Comparison of ENCODE assay signal across 8 mouse cellular contexts in the genomic region with DNA sequence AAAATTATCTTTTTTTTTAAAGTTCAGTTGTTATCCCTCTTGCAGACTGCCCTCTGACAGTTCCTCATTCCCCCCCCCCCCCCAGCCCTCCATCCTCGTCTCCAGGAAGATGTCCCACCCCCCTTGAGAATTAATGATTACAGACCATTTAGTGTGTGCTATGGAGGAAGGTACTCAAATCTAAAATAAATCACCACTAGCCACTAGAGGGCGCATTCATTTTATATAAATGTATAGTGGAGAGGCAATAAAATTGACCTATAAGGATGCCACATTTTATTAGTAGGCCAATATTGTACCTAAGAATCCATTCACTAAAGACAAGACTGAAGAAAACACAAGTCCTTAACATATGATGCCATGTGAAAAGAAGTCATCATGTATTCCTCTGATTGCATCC. TPM values are rescaled to one million over a fixed set of nuclear protein-coding genes. Genes with fewer than 3 reads are reported as not detected.
DNase-seq lines count a peak whose midpoint lies in the region; ATAC-seq and TF ChIP-seq lines count a peak whose summit lies in the region.

No protein-coding gene starts in this region.

- no peak overlapping the region for H3K9ac ChIP-seq in heart, postnatal 0 days (replicated peaks; ENCODE audit: low read depth, low read length)
- no peak overlapping the region for H3K9ac ChIP-seq in midbrain, embryonic 13.5 days (replicated peaks)
- H3K9ac ChIP-seq in midbrain, embryonic 16.5 days (ENCODE audit: low read depth, low read length) = no peak overlapping the region

- no peak for TF ChIP-seq EP300 in heart, postnatal 0 days (IDR thresholded peaks at IDR 0.05; ENCODE audit: low read depth)

- no peaks in the 10 kb centered on the region for H3K36me3 ChIP-seq in heart, postnatal 0 days (replicated peaks; ENCODE audit: control insufficient read depth, insufficient read depth, low read length)
- no peaks in the 10 kb centered on the region for H3K36me3 ChIP-seq in midbrain, embryonic 13.5 days
- no peaks in the 10 kb centered on the region for H3K36me3 ChIP-seq in midbrain, embryonic 16.5 days (ENCODE audit: control insufficient read depth, insufficient read depth, low read length)

- no peak overlapping the region for H3K4me3 ChIP-seq in heart, postnatal 0 days (ENCODE audit: low read depth, low read length)
- no peak overlapping the region for H3K4me3 ChIP-seq in midbrain, embryonic 13.5 days (replicated peaks)
- no peak overlapping the region for H3K4me3 ChIP-seq in midbrain, embryonic 16.5 days (ENCODE audit: low read depth, low read length)

- H3K27me3 ChIP-seq in heart, postnatal 0 days (ENCODE audit: control insufficient read depth, insufficient read depth, low read length) = no peaks in the 10 kb centered on the region
- H3K27me3 ChIP-seq in midbrain, embryonic 13.5 days = no peaks in the 10 kb centered on the region
- H3K27me3 ChIP-seq in midbrain, embryonic 16.5 days (ENCODE audit: control insufficient read depth, insufficient read depth, low read depth, low read length) = no peaks in the 10 kb centered on the region

- H3K27ac ChIP-seq in heart, postnatal 0 days (ENCODE audit: low read depth) = no peak overlapping the region
- no peak overlapping the region for H3K27ac ChIP-seq in midbrain, embryonic 13.5 days
- H3K27ac ChIP-seq in midbrain, embryonic 16.5 days (ENCODE audit: low read length) = no peak overlapping the region

- peak; percentile 45 for TF ChIP-seq CTCF in heart, postnatal 0 days (IDR thresholded peaks at IDR 0.05; ENCODE audit: low read depth)

- no peaks in the 10 kb centered on the region for H3K4me1 ChIP-seq in heart, postnatal 0 days (ENCODE audit: control insufficient read depth, insufficient read depth)
- H3K4me1 ChIP-seq in midbrain, embryonic 13.5 days (replicated peaks) = no peaks in the 10 kb centered on the region
- no peaks in the 10 kb centered on the region for H3K4me1 ChIP-seq in midbrain, embryonic 16.5 days (ENCODE audit: control insufficient read depth, insufficient read depth, low read length)

- no peak overlapping the region for H3K4me2 ChIP-seq in heart, postnatal 0 days (ENCODE audit: low read depth, low read length)
- H3K4me2 ChIP-seq in midbrain, embryonic 13.5 days (replicated peaks) = no peak overlapping the region
- no peak overlapping the region for H3K4me2 ChIP-seq in midbrain, embryonic 16.5 days (ENCODE audit: low read length)

- 16% methylated on average over 2 of the region's 2 CpGs for WGBS in heart, postnatal 0 days
- 23% methylated on average over 2 of the region's 2 CpGs for WGBS in midbrain, embryonic 13.5 days
- WGBS in midbrain, embryonic 16.5 days = 18% methylated on average over 2 of the region's 2 CpGs

- no peaks in the 10 kb centered on the region for H3K9me3 ChIP-seq in heart, postnatal 0 days (replicated peaks; ENCODE audit: control insufficient read depth, low read length)
- H3K9me3 ChIP-seq in midbrain, embryonic 13.5 days = no peaks in the 10 kb centered on the region
- no peaks in the 10 kb centered on the region for H3K9me3 ChIP-seq in midbrain, embryonic 16.5 days (replicated peaks; ENCODE audit: control insufficient read depth, low read length, poor library complexity, severe bottlenecking)

- no peak for DNase-seq in heart, postnatal 0 days (ENCODE audit: low spot score)
- no peak for DNase-seq in heart, adult 9 months (ENCODE audit: low spot score in 2 of 2)
- peak; percentile 15 for DNase-seq in c-Kit-positive CD71-positive TER-119-positive erythroid progenitor cells, embryonic 14.5 days (ENCODE audit: low spot score)
- peak; percentile 13 for DNase-seq in retina, postnatal 7 days (ENCODE audit: low read depth, low spot score)
- DNase-seq in thymus, postnatal 4 days = no peak
- DNase-seq in layer of hippocampus, postnatal 36 days = no peak

- no peak for ATAC-seq in heart, postnatal 0 days (ENCODE audit: insufficient read depth, low read depth)
- peak; percentile 45; the same call in 1 of the 2 replicates for ATAC-seq in midbrain, embryonic 13.5 days
- ATAC-seq in midbrain, embryonic 16.5 days = no peak

RNA-seq across cellular contexts. Expression of gene Hs3st5, which starts 40.0 kb away (rescaled TPM):
- 0.23 TPM in 1 of 2 replicates, not detected in the other for total RNA-seq in heart, postnatal 0 days (2014; rRNA removed; ENCODE audit: low replicate concordance)
- 0.25 and 0.29 TPM in 2 replicates for polyA plus RNA-seq in heart, postnatal 0 days (2015; fragmentation: Nextera tagmentation; extraction: Ambion mirVana)
- polyA plus RNA-seq in midbrain, embryonic 13.5 days (2015; fragmentation: Nextera tagmentation; extraction: Ambion mirVana) = 15.3 and 17.5 TPM in 2 replicates
- polyA plus RNA-seq in midbrain, embryonic 16.5 days (2015; fragmentation: Nextera tagmentation; extraction: Ambion mirVana) = 21.6 and 22.9 TPM in 2 replicates
- total RNA-seq in layer of hippocampus, postnatal 36 days (2021) = 1 to 10 TPM; 1.5 to 2.0 TPM

Comparison
In these comparisons a context has a peak if more than half of its experiments do, and no peak if none do; other contexts are left out.
1. DNase-seq: peak in c-Kit-positive CD71-positive TER-119-positive erythroid progenitor cells, embryonic 14.5 days (single experiment) and retina, postnatal 7 days (single experiment); none in heart, postnatal 0 days (single experiment), heart, adult 9 months (0 of 2), thymus, postnatal 4 days (single experiment) and layer of hippocampus, postnatal 36 days (0 of 2).
2. RNA of gene Hs3st5, which starts 40.0 kb away (polyA plus RNA-seq): 21.6 to 22.9 TPM in midbrain, embryonic 16.5 days and 15.3 to 17.5 TPM in midbrain, embryonic 13.5 days; 0.25 to 0.29 TPM in heart, postnatal 0 days; every median in the first group is over 10 times any median in the second.